12 mouse cellular contexts compared by ENCODE assay signal in the genomic region with DNA sequence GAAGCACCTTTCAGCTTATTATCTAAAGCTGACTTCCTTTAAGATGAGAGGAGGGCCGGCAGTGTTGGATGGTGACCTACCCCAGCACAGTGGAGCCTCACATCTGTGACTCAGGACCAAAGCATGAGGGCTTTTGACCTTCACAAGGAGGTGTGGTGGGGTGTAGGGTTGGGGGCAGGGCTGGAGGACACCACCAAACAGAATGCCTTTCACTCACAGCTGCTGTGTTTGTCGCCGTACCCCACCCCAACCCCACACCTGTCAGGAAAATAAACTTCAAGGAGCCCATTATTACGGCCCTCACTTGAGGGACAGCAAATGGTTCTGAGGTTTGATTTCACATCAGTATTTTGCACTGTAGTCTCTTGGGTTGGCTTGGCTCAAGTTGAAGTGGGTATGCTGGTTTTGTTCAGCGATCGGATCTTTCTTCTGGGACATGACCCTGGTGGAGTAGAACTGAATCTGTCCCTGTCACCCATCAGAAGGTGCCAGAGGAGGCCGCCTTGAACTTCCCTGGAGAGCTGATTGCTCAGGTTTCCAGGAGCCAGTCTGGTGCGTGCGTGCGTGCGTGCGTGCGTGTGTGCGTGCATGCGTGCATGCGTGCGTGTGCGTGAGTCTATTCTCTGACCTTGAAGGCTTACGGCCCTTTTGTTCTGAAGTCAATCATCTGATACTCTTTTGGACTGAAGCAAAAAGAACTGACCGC. TPM values are rescaled to one million over a fixed set of nuclear protein-coding genes. Genes with fewer than 3 reads are reported as not detected.
DNase-seq lines count a peak whose midpoint lies in the region; ATAC-seq lines count a peak whose summit lies in the region.
"Had no signal": no experiment of that assay in that cellular context is flagged by ENCODE, and none has a peak within 500 bp of the region (broad histone marks: within the 10 kb centered on the region; RNA-seq: fewer than 3 reads in every experiment).

No protein-coding gene starts in this region.

- H3K4me2 ChIP-seq in embryonic facial prominence, embryonic 15.5 days (replicated peaks): no peak overlapping the region
- no peak overlapping the region for H3K4me2 ChIP-seq in limb, embryonic 13.5 days (replicated peaks)
- H3K4me2 ChIP-seq in intestine, embryonic 16.5 days (ENCODE audit: low read depth, low read length): no peak overlapping the region
- H3K4me2 ChIP-seq: embryonic facial prominence, embryonic 13.5 days; heart, embryonic 11.5 days had no signal

- peaks cover 13% of the 10 kb centered on the region; the same call in 1 of the 2 replicates for H3K4me1 ChIP-seq in embryonic facial prominence, embryonic 15.5 days
- H3K4me1 ChIP-seq in embryonic facial prominence, embryonic 10.5 days: peaks cover 40% of the 10 kb centered on the region
- H3K4me1 ChIP-seq in limb, embryonic 13.5 days: peaks cover 37% of the 10 kb centered on the region
- H3K4me1 ChIP-seq in limb, embryonic 10.5 days: peaks cover 27% of the 10 kb centered on the region
- H3K4me1 ChIP-seq in intestine, embryonic 16.5 days (ENCODE audit: control insufficient read depth, insufficient read depth, low read length): peaks cover 10% of the 10 kb centered on the region

- DNase-seq in embryonic facial prominence, embryonic 10.5 days (ENCODE audit: low spot score): no peak
- no peak for DNase-seq in limb, embryonic 10.5 days (ENCODE audit: low spot score)
- peak; percentile 45 for DNase-seq in R1 (ENCODE audit: low read depth, low spot score)
- DNase-seq in frontal cortex, postnatal 25 days (ENCODE audit: low spot score in 2 of 2): no peak
- no peak for DNase-seq in right cerebral cortex, postnatal 25 days
- DNase-seq: cerebellum, adult 18-20 months had no signal

- no peaks in the 10 kb centered on the region for H3K27me3 ChIP-seq in embryonic facial prominence, embryonic 15.5 days
- H3K27me3 ChIP-seq in embryonic facial prominence, embryonic 10.5 days (replicated peaks; ENCODE audit: low read depth, poor library complexity, severe bottlenecking): no peaks in the 10 kb centered on the region
- peaks cover 91% of the 10 kb centered on the region for H3K27me3 ChIP-seq in limb, embryonic 13.5 days
- H3K27me3 ChIP-seq in limb, embryonic 10.5 days (ENCODE audit: low read depth, poor library complexity, severe bottlenecking): peaks cover 22% of the 10 kb centered on the region; the same call in 1 of the 2 replicates
- no peaks in the 10 kb centered on the region for H3K27me3 ChIP-seq in intestine, embryonic 16.5 days (replicated peaks; ENCODE audit: control insufficient read depth, insufficient read depth, low read length)
- H3K27me3 ChIP-seq: embryonic facial prominence, embryonic 13.5 days had no signal

- no peak overlapping the region for H3K4me3 ChIP-seq in embryonic facial prominence, embryonic 15.5 days (replicated peaks)
- no peak overlapping the region for H3K4me3 ChIP-seq in embryonic facial prominence, embryonic 10.5 days
- no peak overlapping the region for H3K4me3 ChIP-seq in limb, embryonic 13.5 days
- no peak overlapping the region for H3K4me3 ChIP-seq in limb, embryonic 10.5 days
- no peak overlapping the region for H3K4me3 ChIP-seq in intestine, embryonic 16.5 days (ENCODE audit: low read length)
- H3K4me3 ChIP-seq: embryonic facial prominence, embryonic 13.5 days; layer of hippocampus, adult 2 months had no signal

- H3K27ac ChIP-seq in embryonic facial prominence, embryonic 15.5 days (replicated peaks): no peak overlapping the region
- no peak overlapping the region for H3K27ac ChIP-seq in embryonic facial prominence, embryonic 10.5 days (replicated peaks)
- H3K27ac ChIP-seq in limb, embryonic 13.5 days: no peak overlapping the region
- no peak overlapping the region for H3K27ac ChIP-seq in limb, embryonic 10.5 days
- H3K27ac ChIP-seq in intestine, embryonic 16.5 days (ENCODE audit: low read length): no peak overlapping the region
- H3K27ac ChIP-seq: embryonic facial prominence, embryonic 13.5 days; layer of hippocampus, adult 2 months had no signal

- no peaks in the 10 kb centered on the region for H3K9me3 ChIP-seq in embryonic facial prominence, embryonic 15.5 days (replicated peaks)
- H3K9me3 ChIP-seq in embryonic facial prominence, embryonic 10.5 days: no peaks in the 10 kb centered on the region
- H3K9me3 ChIP-seq in limb, embryonic 13.5 days: no peaks in the 10 kb centered on the region; the same call in 1 of the 2 replicates
- H3K9me3 ChIP-seq in limb, embryonic 10.5 days (replicated peaks): no peaks in the 10 kb centered on the region
- H3K9me3 ChIP-seq in intestine, embryonic 16.5 days (ENCODE audit: control insufficient read depth, low read length): no peaks in the 10 kb centered on the region
- H3K9me3 ChIP-seq: embryonic facial prominence, embryonic 13.5 days had no signal

- peak; percentile 51; the same call in 1 of the 2 replicates for ATAC-seq in embryonic facial prominence, embryonic 15.5 days (ENCODE audit: insufficient number of reproducible peaks, low FRiP score, low TSS enrichment, low read depth)
- peak; percentile 44; the same call in 1 of the 2 replicates for ATAC-seq in limb, embryonic 13.5 days (ENCODE audit: low FRiP score, low read depth)
- ATAC-seq in intestine, embryonic 16.5 days: peak; percentile 47; the same call in 1 of the 2 replicates

- no peak overlapping the region for H3K9ac ChIP-seq in embryonic facial prominence, embryonic 15.5 days
- H3K9ac ChIP-seq in limb, embryonic 13.5 days: no peak overlapping the region
- no peak overlapping the region for H3K9ac ChIP-seq in intestine, embryonic 16.5 days (ENCODE audit: low read depth, low read length)
- H3K9ac ChIP-seq: embryonic facial prominence, embryonic 13.5 days had no signal

- WGBS in embryonic facial prominence, embryonic 15.5 days: 85% methylated on average over 20 of the region's 20 CpGs
- WGBS in embryonic facial prominence, embryonic 10.5 days: 84% methylated on average over 20 of the region's 20 CpGs
- WGBS in limb, embryonic 13.5 days: 84% methylated on average over 20 of the region's 20 CpGs
- WGBS in limb, embryonic 10.5 days: 88% methylated on average over 20 of the region's 20 CpGs
- WGBS in intestine, embryonic 16.5 days: 82% methylated on average over 20 of the region's 20 CpGs

- no peaks in the 10 kb centered on the region for H3K36me3 ChIP-seq in embryonic facial prominence, embryonic 15.5 days
- H3K36me3 ChIP-seq in embryonic facial prominence, embryonic 10.5 days (replicated peaks): no peaks in the 10 kb centered on the region
- no peaks in the 10 kb centered on the region for H3K36me3 ChIP-seq in limb, embryonic 13.5 days
- no peaks in the 10 kb centered on the region for H3K36me3 ChIP-seq in limb, embryonic 10.5 days
- H3K36me3 ChIP-seq in intestine, embryonic 16.5 days (ENCODE audit: control insufficient read depth, insufficient read depth, low read length): no peaks in the 10 kb centered on the region

RNA-seq across cellular contexts. Expression of a gene that starts 51.2 kb away (rescaled TPM):
- polyA plus RNA-seq in embryonic facial prominence, embryonic 15.5 days (2015; fragmentation: Nextera tagmentation; extraction: Ambion mirVana): 3.2 and 3.3 TPM in 2 replicates
- 1.1 and 1.3 TPM in 2 replicates for polyA plus RNA-seq in embryonic facial prominence, embryonic 10.5 days (2016; fragmentation: Nextera tagmentation; extraction: Ambion mirVana)
- polyA plus RNA-seq in limb, embryonic 13.5 days (2015; fragmentation: Nextera tagmentation; extraction: Ambion mirVana): 4.0 and 4.1 TPM in 2 replicates
- polyA plus RNA-seq in limb, embryonic 10.5 days (2016; fragmentation: Nextera tagmentation; extraction: Ambion mirVana): 1.2 and 1.5 TPM in 2 replicates
- 0.80 and 0.88 TPM in 2 replicates for polyA plus RNA-seq in intestine, embryonic 16.5 days (2015; fragmentation: Nextera tagmentation; extraction: Ambion mirVana)
